Mouse (Mus musculus): ENCODE measurements around the gene Atp12a.

GRCm38 (mm10) chr14:56334437-56334836, 30.4 kb upstream of the Atp12a start:
- TF ChIP-seq MAFK (IDR thresholded peaks at IDR 0.05; ENCODE audit: insufficient read depth, low read depth, low read length) (no peak), ZC3H11A (IDR thresholded peaks at IDR 0.05; ENCODE audit: borderline replicate concordance, low read depth, low read length) (no peak), ZNF384 (IDR thresholded peaks at IDR 0.05; ENCODE audit: low read depth, low read length) (no peak)

All from ES-E14 (cell line).